Mouse (Mus musculus): ENCODE measurements around the gene Gm15013. TPM values are rescaled to one million over a fixed set of nuclear protein-coding genes. Genes with fewer than 3 reads are reported as not detected.
"Not testable (repeated sequence)": the region's sequence is repeated elsewhere in the genome, so short reads cannot be mapped to it uniquely, and the experiment has no call there.

Gene Gm15013
- polyA plus RNA-seq (2014; fragmentation: Nextera tagmentation; extraction: Ambion mirVana) = 0.31 and 0.45 TPM in 2 replicates

GRCm38 (mm10) chrX:139714381-139714780, at the start of gene Gm15013:
Gene Gm15013 (minus strand): TSS chrX:139714481.
- Histone ChIP-seq H3K4me2 (ENCODE audit: low read depth, low read length) (no peak within 1 kb of the TSS), H3K9me3 (ENCODE audit: control insufficient read depth, low read length) (no peaks in the 10 kb centered on the region), H3K27me3 (replicated peaks; ENCODE audit: control insufficient read depth, insufficient read depth, low read length) (no peaks in the 10 kb centered on the region), H3K4me3 (ENCODE audit: low read depth, low read length) (no peak within 1 kb of the TSS), H3K9ac (ENCODE audit: low read depth, low read length) (no peak within 1 kb of the TSS), H3K4me1 (ENCODE audit: control insufficient read depth, insufficient read depth, low read length) (no peaks in the 10 kb centered on the region), H3K27ac (replicated peaks; ENCODE audit: low read depth, low read length) (no peak within 1 kb of the TSS), H3K36me3 (ENCODE audit: control insufficient read depth, insufficient read depth, low read length) (no peaks in the 10 kb centered on the region)
- DNase-seq (ENCODE audit: low spot score) (no peak), ATAC-seq (ENCODE audit: low read depth) (no peak)
- WGBS = 92% methylated on average over 8 of the region's 8 CpGs

- H3K4me2 ChIP-seq (ENCODE audit: low read depth, low read length) = no peak overlapping the region
- no peak for ATAC-seq (ENCODE audit: low read depth)
- WGBS = 68% methylated on average over 2 of the region's 2 CpGs
- no peak overlapping the region for H3K27ac ChIP-seq (replicated peaks; ENCODE audit: low read depth, low read length)
- DNase-seq (ENCODE audit: low spot score) = peak; percentile 44
- no peaks in the 10 kb centered on the region for H3K27me3 ChIP-seq (replicated peaks; ENCODE audit: control insufficient read depth, insufficient read depth, low read length)
- H3K4me1 ChIP-seq (ENCODE audit: control insufficient read depth, insufficient read depth, low read length) = no peaks in the 10 kb centered on the region
- H3K36me3 ChIP-seq (ENCODE audit: control insufficient read depth, insufficient read depth, low read length) = no peaks in the 10 kb centered on the region
- H3K4me3 ChIP-seq (ENCODE audit: low read depth, low read length) = no peak overlapping the region
- H3K9ac ChIP-seq (ENCODE audit: low read depth, low read length) = no peak overlapping the region
- no peaks in the 10 kb centered on the region for H3K9me3 ChIP-seq (ENCODE audit: control insufficient read depth, low read length)
Observed at GRCm38 (mm10) chrX:139762546-139762945, 48.3 kb upstream of the Gm15013 start.

- not testable (repeated sequence) for ATAC-seq (ENCODE audit: low read depth); H3K4me2 ChIP-seq (ENCODE audit: low read depth, low read length); H3K4me1 ChIP-seq (ENCODE audit: control insufficient read depth, insufficient read depth, low read length); H3K27ac ChIP-seq (replicated peaks; ENCODE audit: low read depth, low read length); H3K9ac ChIP-seq (ENCODE audit: low read depth, low read length); H3K4me3 ChIP-seq (ENCODE audit: low read depth, low read length); H3K27me3 ChIP-seq (replicated peaks; ENCODE audit: control insufficient read depth, insufficient read depth, low read length); H3K36me3 ChIP-seq (ENCODE audit: control insufficient read depth, insufficient read depth, low read length); H3K9me3 ChIP-seq (ENCODE audit: control insufficient read depth, low read length); DNase-seq (ENCODE audit: low spot score)
- WGBS = 87% methylated on average over 3 of the region's 3 CpGs
Observed at GRCm38 (mm10) chrX:139758634-139759033, 44.4 kb upstream of the Gm15013 start.

- DNase-seq (ENCODE audit: low spot score) = peak; percentile 52
- no peak for ATAC-seq (ENCODE audit: low read depth)
Observed at GRCm38 (mm10) chrX:139751855-139752254, 37.6 kb upstream of the Gm15013 start.

GRCm38 (mm10) chrX:139737066-139737465, 22.8 kb upstream of the Gm15013 start:
- Histone ChIP-seq H3K36me3 (ENCODE audit: control insufficient read depth, insufficient read depth, low read length) (peaks cover 6% of the 10 kb centered on the region; the same call in 1 of the 2 replicates), H3K4me3 (ENCODE audit: low read depth, low read length) (no peak overlapping the region), H3K4me2 (ENCODE audit: low read depth, low read length) (no peak overlapping the region), H3K4me1 (ENCODE audit: control insufficient read depth, insufficient read depth, low read length) (no peaks in the 10 kb centered on the region), H3K9ac (ENCODE audit: low read depth, low read length) (no peak overlapping the region), H3K9me3 (ENCODE audit: control insufficient read depth, low read length) (no peaks in the 10 kb centered on the region), H3K27ac (replicated peaks; ENCODE audit: low read depth, low read length) (no peak overlapping the region), H3K27me3 (replicated peaks; ENCODE audit: control insufficient read depth, insufficient read depth, low read length) (no peaks in the 10 kb centered on the region)
- no peak for ATAC-seq (ENCODE audit: low read depth)
- DNase-seq (ENCODE audit: low spot score) = no peak
- 83% methylated on average over 5 of the region's 5 CpGs for WGBS

More at GRCm38 (mm10) chrX:139751855-139752254, 37.6 kb upstream of the Gm15013 start:
- no peak overlapping the region for H3K4me2 ChIP-seq (ENCODE audit: low read depth, low read length)
- H3K4me3 ChIP-seq (ENCODE audit: low read depth, low read length) = no peak overlapping the region
- 0 out of 2 replicates have a peak, but pooled peaks cover 3% of the 10 kb centered on the region for H3K36me3 ChIP-seq (ENCODE audit: control insufficient read depth, insufficient read depth, low read length)
- H3K9me3 ChIP-seq (ENCODE audit: control insufficient read depth, low read length) = no peaks in the 10 kb centered on the region
- 14% methylated on average over 1 of the region's 1 CpGs for WGBS
- no peak overlapping the region for H3K9ac ChIP-seq (ENCODE audit: low read depth, low read length)
- no peaks in the 10 kb centered on the region for H3K4me1 ChIP-seq (ENCODE audit: control insufficient read depth, insufficient read depth, low read length)
- H3K27ac ChIP-seq (replicated peaks; ENCODE audit: low read depth, low read length) = no peak overlapping the region
- no peaks in the 10 kb centered on the region; the same call in 1 of the 2 replicates for H3K27me3 ChIP-seq (replicated peaks; ENCODE audit: control insufficient read depth, insufficient read depth, low read length)

GRCm38 (mm10) chrX:139730541-139730940, 16.3 kb upstream of the Gm15013 start:
- no peaks in the 10 kb centered on the region for H3K9me3 ChIP-seq (ENCODE audit: control insufficient read depth, low read length)
- H3K4me2 ChIP-seq (ENCODE audit: low read depth, low read length) = no peak overlapping the region
- H3K27ac ChIP-seq (replicated peaks; ENCODE audit: low read depth, low read length) = no peak overlapping the region
- H3K27me3 ChIP-seq (replicated peaks; ENCODE audit: control insufficient read depth, insufficient read depth, low read length) = peaks cover 4% of the 10 kb centered on the region; the same call in 1 of the 2 replicates
- H3K4me3 ChIP-seq (ENCODE audit: low read depth, low read length) = no peak overlapping the region
- DNase-seq (ENCODE audit: low spot score) (no peak), ATAC-seq (ENCODE audit: low read depth) (no peak)
- peaks cover 6% of the 10 kb centered on the region for H3K36me3 ChIP-seq (ENCODE audit: control insufficient read depth, insufficient read depth, low read length)
- WGBS = 86% methylated on average over 3 of the region's 3 CpGs
- H3K9ac ChIP-seq (ENCODE audit: low read depth, low read length) = no peak overlapping the region
- no peaks in the 10 kb centered on the region for H3K4me1 ChIP-seq (ENCODE audit: control insufficient read depth, insufficient read depth, low read length)

GRCm38 (mm10) chrX:139722350-139722749, 8.1 kb upstream of the Gm15013 start:
- H3K9me3 ChIP-seq (ENCODE audit: control insufficient read depth, low read length) = no peaks in the 10 kb centered on the region
- no peak overlapping the region for H3K4me2 ChIP-seq (ENCODE audit: low read depth, low read length)
- 86% methylated on average over 2 of the region's 2 CpGs for WGBS
- DNase-seq (ENCODE audit: low spot score) (no peak), ATAC-seq (ENCODE audit: low read depth) (no peak)
- H3K36me3 ChIP-seq (ENCODE audit: control insufficient read depth, insufficient read depth, low read length) = no peaks in the 10 kb centered on the region; the same call in 1 of the 2 replicates
- no peaks in the 10 kb centered on the region for H3K4me1 ChIP-seq (ENCODE audit: control insufficient read depth, insufficient read depth, low read length)
- H3K27ac ChIP-seq (replicated peaks; ENCODE audit: low read depth, low read length) = no peak overlapping the region
- no peaks in the 10 kb centered on the region for H3K27me3 ChIP-seq (replicated peaks; ENCODE audit: control insufficient read depth, insufficient read depth, low read length)
- H3K9ac ChIP-seq (ENCODE audit: low read depth, low read length) = no peak overlapping the region
- no peak overlapping the region for H3K4me3 ChIP-seq (ENCODE audit: low read depth, low read length)

GRCm38 (mm10) chrX:139684775-139685695, 29.2 kb downstream of the Gm15013 start, which contains the start of gene Tbc1d8b:
Gene Tbc1d8b (plus strand): TSS chrX:139684996.
- DNase-seq (ENCODE audit: low spot score) (peak; percentile 97), ATAC-seq (ENCODE audit: low read depth) (peak; percentile 99)
- Histone ChIP-seq H3K27ac (replicated peaks; ENCODE audit: low read depth, low read length) (peak within 1 kb of the TSS; percentile 39), H3K36me3 (ENCODE audit: control insufficient read depth, insufficient read depth, low read length) (no peaks in the 10 kb centered on the region), H3K4me1 (ENCODE audit: control insufficient read depth, insufficient read depth, low read length) (no peaks in the 10 kb centered on the region), H3K27me3 (replicated peaks; ENCODE audit: control insufficient read depth, insufficient read depth, low read length) (no peaks in the 10 kb centered on the region), H3K4me2 (ENCODE audit: low read depth, low read length) (peak within 1 kb of the TSS; percentile 62), H3K9me3 (ENCODE audit: control insufficient read depth, low read length) (no peaks in the 10 kb centered on the region), H3K4me3 (ENCODE audit: low read depth, low read length) (peak within 1 kb of the TSS; percentile 55), H3K9ac (ENCODE audit: low read depth, low read length) (peak within 1 kb of the TSS; percentile 65)
- WGBS = 12% methylated on average over 38 of the region's 43 CpGs
